Mouse (Mus musculus) cortical plate, adult 2 months (tissue): ENCODE measurements around the gene Gm45837.

Experiments used
- CTCF ChIP-seq: fragments of 200-500 bp; IDR thresholded peaks from 2 replicates; pipeline ENCODE4 v1.5.1; 2011; ENCODE audit warnings: mild to moderate bottlenecking, control low read depth, low read length; ENCODE audit not compliant: insufficient read depth; ENCODE audit errors: extremely low read depth
- POLR2A ChIP-seq: fragments of 200-500 bp; IDR thresholded peaks from 2 replicates; pipeline ENCODE4 v1.6.1; 2011; ENCODE audit warnings: mild to moderate bottlenecking, low read length, control low read depth; ENCODE audit not compliant: insufficient read depth; ENCODE audit errors: extremely low read depth

DNA sequence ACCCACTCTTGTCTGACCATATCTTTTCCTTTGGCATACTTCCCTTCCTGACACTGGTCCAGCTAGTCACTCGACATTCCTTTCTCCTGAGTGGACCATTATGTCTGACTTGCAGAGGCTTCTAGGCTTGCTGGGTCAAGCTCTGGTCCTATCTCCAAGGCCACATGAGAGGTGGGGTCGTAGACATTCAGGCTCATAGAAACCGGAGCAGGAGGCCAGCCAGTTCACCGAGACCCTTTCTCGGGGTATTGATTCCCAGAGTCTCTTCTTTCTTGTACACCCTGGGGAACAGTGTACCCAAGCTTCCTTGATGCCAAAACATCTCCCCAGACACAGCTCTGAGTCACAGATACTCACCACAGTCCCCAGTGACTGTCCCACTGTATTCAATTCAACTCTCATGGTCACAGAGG lies 63.7 kb downstream of the Gm45837 start:
- TF ChIP-seq CTCF (no peak), POLR2A (no peak)
